Mouse (Mus musculus): Measurements from ENCODE around the gene Ddx47.

Gene Ddx47

GRCm38 (mm10) chr6:135070347-135070746, 58.9 kb downstream of the Ddx47 start:
- no peak for DNase-seq (ENCODE audit: low spot score)
